Mouse (Mus musculus) gastrocnemius, adult 18-20 months (tissue): ENCODE measurements around the gene Srcap. TPM values are rescaled to one million over a fixed set of nuclear protein-coding genes. Genes with fewer than 3 reads are reported as not detected.
"Not testable (repeated sequence)": the region's sequence is repeated elsewhere in the genome, so short reads cannot be mapped to it uniquely, and the experiment has no call there.

Experiments used
- DNase-seq: peaks from one replicate; pipeline ENCODE4 v3.0.0; 2021; ENCODE audit warnings: low spot score
- long read RNA-seq, 2 experiments: library from polyadenylated mRNA; stranded (forward); transcript quantifications; one replicate each; pipeline ENCODE4 v2.0.0; 2021
- total RNA-seq, 2 experiments: library from RNA; stranded (reverse); gene quantifications; 2 replicates each; pipeline ENCODE4 v1.2.3; 2021

The Srcap gene
- 10 to 100 TPM; 46.5 to 46.6 TPM for total RNA-seq
- long read RNA-seq, experiment 1, partial matches to known transcripts = 1 of 3 reads
- long read RNA-seq, experiment 1, other reads (novel, unspliced or antisense) = 0 of 3 reads
- long read RNA-seq, experiment 2, partial matches to known transcripts = 1 of 2 reads
- long read RNA-seq, experiment 2, other reads (novel, unspliced or antisense) = 0 of 2 reads

GRCm38 (mm10) chr7:127511808-127512230 is at the start of gene Srcap:
TSS of gene Srcap (plus strand) at chr7:127511983.
- peak; percentile 98 for DNase-seq

- DNase-seq = no peak
Measured at GRCm38 (mm10) chr7:127465191-127465590, 46.6 kb upstream of the Srcap start.

DNA sequence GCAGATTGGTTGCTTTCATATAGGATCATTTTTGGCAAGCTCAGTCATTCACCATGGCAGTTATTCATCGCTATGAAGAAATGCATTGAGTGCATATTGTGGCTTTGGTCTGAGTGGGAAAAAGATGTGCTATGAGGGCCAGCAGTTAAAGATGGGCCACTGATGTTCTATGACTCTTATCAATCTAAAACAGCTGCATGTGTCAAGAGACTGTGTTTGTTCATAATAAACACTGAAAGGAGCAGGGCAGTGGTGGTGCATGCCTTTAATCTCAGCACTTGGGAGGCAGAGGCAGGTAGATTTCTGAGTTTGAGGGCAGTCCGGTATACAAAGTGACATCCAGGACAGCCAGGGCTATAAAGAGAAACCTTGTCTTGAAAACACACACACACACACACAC is 46.1 kb upstream of the Srcap start:
- DNase-seq = not testable (repeated sequence)

GRCm38 (mm10) chr7:127466606-127467005 is 45.2 kb upstream of the Srcap start:
- DNase-seq = no peak

- DNase-seq = no peak
Measured at GRCm38 (mm10) chr7:127470011-127470715, 41.6 kb upstream of the Srcap start.

DNA sequence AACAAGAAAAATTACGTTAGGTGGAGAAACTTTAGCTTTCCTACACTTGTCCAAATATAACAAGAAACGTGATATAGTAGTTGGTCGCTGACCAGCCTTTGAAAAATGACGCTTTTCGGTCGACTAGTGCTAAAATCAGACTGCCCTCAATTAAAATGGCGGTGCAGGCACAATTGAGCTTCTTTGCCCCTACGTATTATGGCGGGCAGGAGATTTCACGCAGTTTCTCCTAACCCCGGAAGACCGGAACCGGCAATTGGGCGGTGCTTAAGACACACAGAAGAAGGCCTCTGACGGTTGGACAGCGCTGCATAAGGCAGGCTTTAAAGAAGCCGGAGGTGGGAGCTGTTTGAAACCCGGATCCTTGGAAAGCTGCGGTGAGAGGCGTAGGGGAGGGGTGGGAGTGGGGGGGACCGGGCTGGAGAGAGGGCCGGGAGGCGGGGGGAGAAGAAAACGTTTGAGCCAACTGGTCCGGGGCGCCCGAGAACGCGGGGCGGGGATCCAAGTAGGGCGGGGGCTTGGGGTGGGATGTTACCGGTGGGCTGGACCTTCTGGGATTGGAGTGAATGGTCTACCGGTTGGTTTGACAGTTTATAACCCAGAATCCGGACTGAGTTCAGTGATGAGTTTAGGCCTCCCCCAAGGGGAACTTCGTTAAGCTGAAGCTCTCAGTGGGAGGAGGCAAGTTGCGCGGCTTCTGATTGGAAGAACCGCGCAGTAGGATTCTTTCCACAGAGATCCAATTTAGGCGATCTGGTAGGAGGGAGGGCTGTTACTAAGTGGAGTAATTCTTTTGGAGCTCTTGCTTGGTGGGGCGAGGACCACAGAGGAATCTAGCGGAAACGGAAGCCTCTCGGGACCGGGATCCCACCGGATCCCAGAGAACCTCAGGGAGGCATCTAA is 40.8 kb upstream of the Srcap start:
- DNase-seq = peak; percentile 94

- DNase-seq = no peak
Measured at GRCm38 (mm10) chr7:127471646-127472010, 40.2 kb upstream of the Srcap start.

DNA sequence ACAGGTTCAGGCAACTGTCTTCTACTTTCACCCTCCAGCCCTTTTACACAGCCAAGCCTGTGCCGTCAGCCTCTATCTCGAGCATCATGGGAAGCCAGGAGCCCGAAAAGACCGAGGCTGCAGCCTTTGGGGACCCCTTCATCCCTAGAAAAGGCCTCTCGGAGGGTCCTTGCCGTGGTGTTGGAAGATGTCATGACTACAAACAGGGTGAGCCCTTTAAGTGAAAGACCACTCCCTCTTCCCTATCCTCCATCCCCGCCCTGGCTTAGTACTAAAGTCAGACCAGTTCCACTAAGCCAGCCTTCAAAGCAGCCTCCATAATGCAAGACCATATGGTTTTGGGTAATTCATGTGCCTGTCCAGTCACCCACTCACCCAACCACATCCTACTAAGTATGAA is 39.7 kb upstream of the Srcap start:
- no peak for DNase-seq

DNA sequence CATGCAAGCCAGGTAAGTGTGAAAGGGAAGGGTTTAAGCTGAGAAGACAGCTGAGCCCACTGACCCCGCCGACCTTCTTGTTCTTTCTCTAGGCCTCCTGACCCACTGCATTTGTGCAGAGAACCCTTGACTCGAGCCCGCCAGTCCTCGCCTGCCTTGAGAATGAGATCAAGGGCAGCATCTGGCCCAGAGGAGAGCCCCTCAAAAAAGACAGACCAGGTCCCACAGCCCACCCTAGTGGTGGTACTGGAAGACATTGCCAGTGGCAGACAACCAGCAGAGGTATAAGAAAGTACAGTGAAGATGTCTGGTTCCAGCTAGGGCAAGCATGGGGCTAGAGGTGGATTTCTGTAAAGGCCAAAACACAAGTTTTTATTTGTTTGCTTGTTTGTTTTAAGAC is 38.1 kb upstream of the Srcap start:
- no peak for DNase-seq

GRCm38 (mm10) chr7:127474378-127475070 is 37.3 kb upstream of the Srcap start:
- no peak for DNase-seq

- no peak for DNase-seq
Measured at GRCm38 (mm10) chr7:127475186-127475740, 36.5 kb upstream of the Srcap start.

DNA sequence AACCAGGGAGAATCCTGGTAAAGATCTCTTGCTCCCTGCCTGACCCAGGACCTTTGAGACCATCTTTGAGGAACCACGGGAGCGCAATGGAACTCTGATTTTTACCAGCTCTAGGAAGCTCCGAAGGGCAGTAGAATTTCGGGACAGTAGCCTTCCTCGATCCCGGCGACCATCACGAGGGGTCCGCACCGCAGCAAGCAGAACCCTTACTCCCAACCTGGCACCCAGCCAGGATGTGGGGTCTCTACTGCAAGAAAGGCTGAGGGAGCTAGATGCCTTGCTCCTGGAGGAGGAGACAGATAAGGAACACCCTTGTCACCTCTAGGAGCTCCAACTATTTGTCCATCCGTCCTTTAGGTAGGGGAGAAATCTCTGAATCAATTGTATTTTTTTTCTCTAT is 35.4 kb upstream of the Srcap start:
- DNase-seq = no peak

GRCm38 (mm10) chr7:127476855-127477254 is 34.9 kb upstream of the Srcap start:
- no peak for DNase-seq

DNA sequence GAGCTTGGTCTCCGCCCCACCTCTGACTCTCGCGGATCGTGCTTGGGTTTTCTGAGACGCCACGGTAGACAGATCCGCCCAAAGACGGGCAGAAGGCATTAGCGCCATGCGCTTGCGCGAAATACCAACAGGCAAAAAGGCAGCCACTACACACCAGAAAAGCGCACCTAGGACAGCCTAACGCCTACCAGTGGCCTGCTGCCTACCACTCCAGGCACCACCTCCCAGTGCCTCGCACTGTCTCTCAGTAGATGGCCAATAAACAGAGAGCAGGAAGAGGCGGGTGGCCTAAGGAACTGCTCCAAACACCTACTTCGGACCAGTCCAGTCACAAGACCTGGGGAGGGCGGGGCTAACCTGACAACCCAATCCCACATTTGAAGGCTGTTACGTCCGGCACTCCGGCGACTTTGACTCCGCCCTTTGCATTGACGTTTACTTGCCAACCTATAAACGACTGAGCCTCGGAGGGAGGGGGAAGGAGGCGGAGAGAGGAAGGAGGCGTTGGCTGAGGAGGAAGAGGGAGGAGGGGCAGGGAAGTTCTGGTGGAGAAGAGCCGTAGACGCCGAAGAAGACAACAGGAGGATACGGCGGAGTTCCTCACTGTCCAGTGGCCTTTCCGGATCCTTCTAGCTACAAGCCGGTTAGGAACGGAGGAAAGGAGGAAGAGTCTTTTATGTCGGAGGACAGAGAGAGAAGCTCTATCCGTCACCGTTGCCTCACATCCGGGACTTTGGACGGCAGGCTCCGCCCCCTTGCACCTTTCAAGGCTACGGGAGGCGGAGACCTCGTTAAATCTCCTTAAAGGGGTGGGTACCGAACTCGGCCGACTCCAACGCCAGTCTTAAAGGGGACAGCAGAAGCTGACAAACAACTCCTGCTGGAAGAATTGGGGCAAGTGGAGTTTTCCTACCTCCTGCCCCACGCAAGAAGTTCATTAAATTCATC is 33.8 kb upstream of the Srcap start:
- DNase-seq = peak; percentile 100

DNA sequence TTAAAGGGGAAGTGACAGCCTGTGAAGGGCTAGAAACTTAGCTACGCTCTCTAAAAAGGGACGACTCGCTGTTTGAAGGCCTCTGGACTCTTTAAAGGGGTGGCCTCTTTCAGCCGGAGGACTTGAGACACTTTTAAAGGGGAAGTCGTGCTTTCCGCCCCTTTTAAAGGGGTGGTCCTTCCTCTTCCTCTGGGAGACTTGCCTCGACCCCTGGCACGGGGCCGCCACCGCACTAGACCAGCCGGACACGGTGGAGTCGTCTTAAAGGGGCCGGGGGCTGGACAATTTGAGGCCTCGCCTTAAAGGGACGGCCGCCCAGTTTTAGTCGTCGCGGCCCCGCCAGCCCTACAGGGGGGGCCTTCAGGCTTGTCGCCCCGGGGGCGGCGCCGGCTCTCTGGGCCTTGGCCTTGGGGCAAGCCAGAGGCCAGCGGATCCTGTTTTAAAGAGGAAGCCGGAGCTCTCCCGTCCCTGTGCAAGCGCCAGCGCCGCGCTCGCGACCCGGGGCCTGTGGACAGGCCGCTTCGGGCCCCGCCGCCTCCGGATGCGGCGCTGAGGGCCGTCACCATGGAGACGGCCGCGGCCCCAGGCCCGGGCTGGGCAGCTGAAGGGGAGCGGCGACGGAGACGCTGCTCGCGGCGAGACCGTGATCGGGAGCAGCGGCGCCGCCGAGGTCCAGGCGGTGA is 33.0 kb upstream of the Srcap start, which contains the start of gene Fbrs:
TSS of gene Fbrs (plus strand) at position 565 of the 683 bp plus-strand sequence.
- peak; percentile 98 for DNase-seq

DNA sequence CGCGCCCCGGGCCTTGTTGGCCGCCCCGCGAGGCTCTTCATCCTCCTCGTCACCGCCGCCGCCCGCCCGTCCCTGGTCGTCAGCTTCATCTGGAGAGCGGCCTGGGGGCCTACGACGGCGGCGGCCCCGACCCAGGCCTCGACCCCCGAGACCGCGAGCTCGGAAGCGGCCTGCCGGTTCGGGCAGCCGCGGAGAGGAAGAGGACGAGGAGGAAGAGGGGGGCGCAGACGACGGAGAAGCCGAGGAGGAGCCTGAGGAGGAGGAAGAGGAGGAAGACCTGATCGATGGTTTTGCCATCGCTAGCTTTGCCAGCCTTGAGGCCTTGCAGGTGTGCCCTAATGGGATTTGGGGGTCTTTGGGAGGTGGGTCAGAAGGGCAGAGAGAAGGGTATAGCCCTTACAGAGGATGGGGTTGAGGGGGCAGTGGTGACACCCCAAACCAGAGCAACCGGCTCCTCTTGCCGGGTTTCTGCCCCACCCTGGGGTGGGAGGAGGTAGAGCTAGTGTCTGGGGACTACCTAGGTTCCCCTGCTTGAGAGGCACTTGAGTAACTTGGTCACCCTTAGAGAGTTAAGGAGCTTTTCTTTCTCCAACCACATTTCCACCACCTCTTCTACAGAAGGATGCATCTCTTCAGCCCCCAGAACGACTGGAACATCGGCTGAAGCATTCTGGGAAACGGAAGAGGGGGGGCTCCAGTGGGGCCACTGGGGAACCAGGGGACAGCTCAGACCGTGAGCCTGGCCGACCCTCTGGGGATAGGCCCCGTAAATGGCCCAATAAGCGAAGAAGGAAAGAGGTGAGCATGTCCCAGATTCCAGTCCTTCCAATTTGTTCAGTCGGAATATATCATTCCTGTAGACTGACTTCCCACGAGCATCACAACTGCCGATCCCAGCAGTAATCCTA is 32.2 kb upstream of the Srcap start:
- peak; percentile 21 for DNase-seq

DNA sequence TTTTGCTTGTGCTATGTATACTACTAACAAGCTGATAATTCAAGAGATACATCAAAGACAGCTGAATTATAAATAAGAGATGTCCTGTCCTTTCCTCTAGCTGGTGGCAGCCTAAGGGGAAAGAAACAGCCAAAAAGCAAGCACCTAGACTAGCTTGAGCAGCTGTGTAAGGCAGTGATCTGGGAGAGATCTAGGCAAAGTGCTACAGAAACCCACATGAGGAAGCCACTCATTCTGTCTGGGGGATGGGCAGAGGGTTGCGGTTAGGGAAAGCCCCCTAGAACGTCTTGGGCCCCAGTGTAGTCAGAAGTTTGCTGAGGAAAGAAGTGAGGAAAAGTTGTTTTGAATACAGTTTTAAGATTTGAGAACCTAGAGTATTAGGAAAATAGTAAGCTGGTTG is 31.5 kb upstream of the Srcap start:
- no peak for DNase-seq

- no peak for DNase-seq
Measured at GRCm38 (mm10) chr7:127485416-127485815, 26.4 kb upstream of the Srcap start.
